In genomic region chr2:103936666-103937065, GRCm38 (mm10) we compare ENCODE assay signal across 14 mouse cellular contexts.
"Had no signal": no experiment of that assay in that cellular context is flagged by ENCODE, and none has a peak within 500 bp of the region (broad histone marks: within the 10 kb centered on the region; RNA-seq: fewer than 3 reads in every experiment).

No protein-coding gene starts in this region.

- H3K27me3 ChIP-seq: liver, embryonic 15.5 days; megakaryocyte, embryonic 14.5 days; midbrain, embryonic 15.5 days; neural tube, embryonic 12.5 days had no signal

- H3K4me3 ChIP-seq: limb, embryonic 13.5 days; liver, embryonic 15.5 days; megakaryocyte, embryonic 14.5 days; midbrain, embryonic 15.5 days; neural tube, embryonic 12.5 days had no signal

- H3K9me3 ChIP-seq: limb, embryonic 13.5 days; liver, embryonic 15.5 days; megakaryocyte, embryonic 14.5 days; midbrain, embryonic 15.5 days; neural tube, embryonic 12.5 days had no signal

- DNase-seq: layer of hippocampus, adult 9-11 months; left cerebral cortex, postnatal 4 days; lung, embryonic 14.5 days; lung, postnatal 10 days; thymus, postnatal 14 days had no signal

- H3K4me1 ChIP-seq: midbrain, embryonic 15.5 days had no signal

- H3K4me2 ChIP-seq: limb, embryonic 13.5 days; liver, embryonic 15.5 days; lung, embryonic 14.5 days; midbrain, embryonic 11.5 days; midbrain, embryonic 15.5 days; neural tube, embryonic 12.5 days had no signal

- H3K27ac ChIP-seq: limb, embryonic 13.5 days; liver, embryonic 15.5 days; macrophage; midbrain, embryonic 15.5 days; neural tube, embryonic 12.5 days; stomach, postnatal 0 days had no signal

- H3K9ac ChIP-seq: limb, embryonic 13.5 days; liver, embryonic 15.5 days; lung, embryonic 14.5 days; midbrain, embryonic 15.5 days; neural tube, embryonic 12.5 days had no signal

- H3K36me3 ChIP-seq: limb, embryonic 13.5 days; liver, embryonic 15.5 days; midbrain, embryonic 15.5 days; neural tube, embryonic 12.5 days had no signal

- ATAC-seq: hindbrain, embryonic 16.5 days; midbrain, embryonic 15.5 days had no signal
